Mouse (Mus musculus) midbrain, embryonic 13.5 days (tissue): Measurements from ENCODE around the gene Il20rb. TPM values are rescaled to one million over a fixed set of nuclear protein-coding genes. Genes with fewer than 3 reads are reported as not detected.

Experiments
- ATAC-seq: fragments of 200-750 bp; cut with Nextera tagmentation; 2 replicates; pipeline ENCODE4 v1.8.0; 2017; ENCODE audit warnings: mild to moderate bottlenecking, moderate TSS enrichment, moderate library complexity
- H3K27ac ChIP-seq: fragments of 300-500 bp; sonication (generic); 2 replicates; pipeline ENCODE4 v1.5.1; 2015; ENCODE audit warnings: inconsistent platforms, mild to moderate bottlenecking, moderate library complexity
- H3K27me3 ChIP-seq: fragments of 300-500 bp; sonication (generic); 2 replicates; pipeline ENCODE4 v1.6.1; 2015; ENCODE audit warnings: mild to moderate bottlenecking, inconsistent platforms
- H3K36me3 ChIP-seq: fragments of 300-500 bp; sonication (generic); 2 replicates; pipeline ENCODE4 v1.6.1; 2015; ENCODE audit warnings: mild to moderate bottlenecking, inconsistent platforms
- H3K4me1 ChIP-seq: fragments of 300-500 bp; sonication (generic); replicated peaks from 2 replicates; pipeline ENCODE4 v1.6.1; 2015; ENCODE audit warnings: inconsistent platforms
- H3K4me2 ChIP-seq: fragments of 300-500 bp; sonication (generic); replicated peaks from 2 replicates; pipeline ENCODE4 v1.6.1; 2015; ENCODE audit warnings: moderate library complexity, mild to moderate bottlenecking, inconsistent platforms
- H3K4me3 ChIP-seq: fragments of 300-500 bp; sonication (generic); replicated peaks from 2 replicates; pipeline ENCODE4 v1.5.1; 2015; ENCODE audit warnings: mild to moderate bottlenecking, inconsistent platforms
- H3K9ac ChIP-seq: fragments of 300-500 bp; sonication (generic); replicated peaks from 2 replicates; pipeline ENCODE4 v1.6.1; 2015; ENCODE audit warnings: mild to moderate bottlenecking, inconsistent platforms
- H3K9me3 ChIP-seq: fragments of 300-500 bp; sonication (generic); 2 replicates; pipeline ENCODE4 v1.6.1; 2016; ENCODE audit warnings: mild to moderate bottlenecking, inconsistent platforms
- WGBS: fragments of 180-500 bp; shearing (Covaris S2); methylation state at CpG from one replicate; pipeline ENCODE4 v1.1.7; 2015; 5-methylcytosine and 5-hydroxymethylcytosine counted together
- polyA plus RNA-seq: library from polyadenylated mRNA; unstranded; fragments of >200 nt; fragmentation: Nextera tagmentation; extraction: Ambion mirVana; gene quantifications from 2 replicates; pipeline ENCODE4 v1.2.1, GENCODE M21; 2015

The Il20rb gene
- polyA plus RNA-seq, 1 experiment from 2014 or later, result 0.86 TPM

DNA sequence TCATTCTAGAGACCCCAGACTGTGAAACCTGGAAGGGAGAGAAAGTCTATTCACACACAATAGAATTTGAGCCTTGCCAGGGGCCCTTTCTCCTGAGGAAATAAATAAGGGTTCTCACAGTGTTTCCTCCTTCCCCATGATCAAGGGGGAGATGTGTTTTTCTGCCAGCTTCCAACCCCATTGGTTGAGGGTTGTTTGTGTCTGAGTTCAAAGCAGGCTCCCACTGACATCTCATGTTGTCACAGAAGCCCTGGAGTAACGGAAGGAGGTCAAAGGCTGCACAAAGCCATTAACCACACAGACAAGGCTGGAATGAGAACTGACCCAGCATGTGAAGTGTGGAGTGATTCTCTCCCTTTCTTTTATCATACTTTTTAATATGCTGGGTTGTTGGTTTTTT lies 69.8 kb downstream of the Il20rb start:
- H3K9ac ChIP-seq, result no peak overlapping the region
- H3K4me1 ChIP-seq, result peaks cover 35% of the 10 kb centered on the region
- no peak for ATAC-seq
- no peaks in the 10 kb centered on the region for H3K27me3 ChIP-seq
- H3K4me2 ChIP-seq, result no peak overlapping the region
- no peaks in the 10 kb centered on the region for H3K9me3 ChIP-seq
- no peak overlapping the region for H3K4me3 ChIP-seq
- no peak overlapping the region for H3K27ac ChIP-seq
- no peaks in the 10 kb centered on the region for H3K36me3 ChIP-seq
- whole genome bisulfite sequencing, result 15% methylated on average over 1 of the region's 1 CpGs

DNA sequence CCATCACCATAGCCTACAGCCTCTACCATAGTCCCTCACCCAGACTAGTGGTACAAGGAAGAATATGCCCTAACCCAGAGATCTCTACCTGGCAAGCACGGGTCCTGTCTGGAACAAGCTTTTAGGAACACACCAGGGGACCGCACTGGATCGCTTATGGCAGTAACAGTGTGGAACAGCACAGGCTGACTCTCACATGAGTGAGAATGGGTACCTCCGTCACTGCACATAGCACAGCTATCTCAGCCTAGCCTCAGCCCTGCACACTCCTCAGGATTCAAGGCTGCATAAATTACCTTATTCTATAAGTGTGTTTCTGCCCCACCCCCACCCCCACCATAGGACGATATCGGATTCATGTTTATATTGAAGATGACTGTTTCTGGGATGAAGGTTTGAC lies 70.3 kb downstream of the Il20rb start:
- Histone ChIP-seq H3K9ac (no peak overlapping the region), H3K36me3 (no peaks in the 10 kb centered on the region), H3K4me3 (no peak overlapping the region), H3K9me3 (no peaks in the 10 kb centered on the region), H3K27me3 (no peaks in the 10 kb centered on the region), H3K27ac (no peak overlapping the region), H3K4me2 (no peak overlapping the region), H3K4me1 (peaks cover 35% of the 10 kb centered on the region)
- peak; percentile 80; the same call in 1 of the 2 replicates for ATAC-seq
- WGBS, result 79% methylated on average over 6 of the region's 6 CpGs

DNA sequence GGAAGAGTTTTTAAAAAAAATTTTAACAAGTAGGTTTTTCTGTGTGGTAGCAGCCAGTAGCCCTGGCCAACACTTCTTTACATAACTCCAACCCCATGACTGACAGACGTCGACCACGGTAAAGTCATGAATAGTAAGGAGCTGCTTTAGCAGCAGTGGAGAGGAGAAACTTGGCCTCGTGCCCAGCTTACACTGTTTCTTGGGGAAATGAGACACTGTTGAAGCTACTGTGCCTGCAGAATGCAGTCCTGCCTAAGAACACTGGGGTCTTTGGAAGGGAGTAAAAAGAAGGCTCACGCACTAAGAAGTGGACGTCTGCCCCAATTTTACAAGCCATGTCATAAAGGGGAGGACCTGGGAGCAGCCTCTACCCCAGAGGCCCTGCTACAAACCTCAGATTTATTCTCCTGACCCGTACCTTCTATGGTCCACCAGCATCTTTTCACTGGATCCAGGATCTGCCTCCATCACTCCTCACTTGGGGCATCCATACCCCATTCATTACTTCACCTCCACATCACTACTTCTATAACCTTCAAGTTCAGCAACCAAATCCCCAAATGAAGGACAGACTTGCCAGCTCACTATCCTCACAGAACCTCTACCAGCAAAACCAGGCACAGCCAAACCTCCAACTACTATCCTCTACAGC lies 71.1 kb downstream of the Il20rb start:
- no peak overlapping the region for H3K4me2 ChIP-seq
- peak; percentile 85 for ATAC-seq
- 24% methylated on average over 7 of the region's 7 CpGs for WGBS

More for the DNA sequence above, 71.1 kb downstream of the Il20rb start:
- Histone ChIP-seq H3K4me3 (no peak overlapping the region), H3K36me3 (no peaks in the 10 kb centered on the region), H3K4me1 (peaks cover 35% of the 10 kb centered on the region), H3K27ac (0 out of 2 replicates have a peak overlapping the region, but pooled peaks have one; percentile 27), H3K27me3 (no peaks in the 10 kb centered on the region), H3K9me3 (no peaks in the 10 kb centered on the region), H3K9ac (no peak overlapping the region)

Other genes with a start within 250 kb of the Il20rb start
- 61.6 and 64.2 TPM in 2 replicates for gene Nck1, start 59.3 kb upstream of the Il20rb start, polyA plus RNA-seq
- gene Slc35g2, start 84.3 kb upstream of the Il20rb start, polyA plus RNA-seq, result 12.0 and 12.2 TPM in 2 replicates
- 41.6 and 46.4 TPM in 2 replicates for gene Stag1, start 111.0 kb upstream of the Il20rb start, polyA plus RNA-seq